Mouse (Mus musculus): Measurements from ENCODE around the gene Stat3.

The Stat3 gene

DNA sequence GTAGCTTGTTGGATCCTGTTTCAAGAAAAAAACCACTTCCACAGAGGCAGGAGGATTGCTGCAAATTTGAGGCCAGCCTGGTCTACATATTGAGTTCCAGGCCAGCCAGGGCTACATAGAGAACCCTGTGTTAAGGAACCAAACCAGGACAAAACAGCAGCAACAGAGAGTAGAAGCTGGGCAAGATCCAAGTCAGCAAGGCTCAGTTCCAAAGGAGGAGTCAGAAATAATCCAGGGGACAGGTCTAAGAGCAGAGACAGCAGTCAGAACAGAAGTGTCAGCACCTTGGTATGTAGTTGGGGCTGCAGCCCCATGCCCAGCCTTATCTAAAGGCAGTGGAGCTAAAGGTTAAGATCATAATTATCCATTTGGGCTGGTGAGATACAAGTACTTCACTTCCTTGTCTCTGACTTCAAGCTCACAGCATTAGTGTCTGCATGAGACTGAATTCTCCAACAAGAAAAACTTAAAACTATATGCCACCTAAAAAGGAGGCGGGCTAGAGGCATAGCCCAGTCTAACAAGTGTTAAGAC is 14.9 kb downstream of the Stat3 start:
- no peak for DNase-seq (ENCODE audit: low spot score in 2 of 2)

DNA sequence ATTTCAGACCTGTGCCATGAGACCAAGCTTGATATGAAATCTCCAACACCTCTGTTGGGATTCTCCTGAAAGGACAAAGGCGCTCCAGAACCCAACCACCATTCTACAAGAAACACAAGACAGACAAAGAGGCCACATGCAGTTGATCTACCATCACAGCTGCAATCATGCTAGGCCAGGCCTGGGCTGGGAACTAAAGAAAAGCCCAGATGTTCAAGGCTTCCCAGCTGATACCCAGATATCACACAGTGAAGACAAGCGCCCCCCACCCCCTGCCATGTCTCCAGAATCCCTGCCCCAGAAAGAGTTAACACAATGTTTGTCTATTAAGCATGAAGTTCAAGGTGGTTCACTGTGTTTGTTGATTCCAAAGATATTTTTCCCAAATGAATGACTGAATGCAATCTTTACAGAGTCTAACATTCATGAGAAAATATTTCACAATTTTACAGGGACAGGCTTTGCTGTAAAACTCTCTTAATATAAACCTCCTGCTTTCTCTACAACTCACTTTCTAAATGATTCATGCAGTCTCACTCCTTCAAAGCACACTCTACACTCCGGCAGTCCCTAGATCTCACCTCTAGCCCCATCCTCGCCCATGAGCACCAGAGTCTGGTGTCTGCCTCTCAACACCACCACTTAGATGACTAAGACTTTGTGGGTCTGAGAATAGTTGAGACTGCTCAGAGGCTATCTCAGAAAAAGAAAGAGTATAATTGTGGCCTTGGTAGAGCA is 18.3 kb downstream of the Stat3 start:
- DNase-seq (ENCODE audit: low spot score in 2 of 2), result no peak

DNA sequence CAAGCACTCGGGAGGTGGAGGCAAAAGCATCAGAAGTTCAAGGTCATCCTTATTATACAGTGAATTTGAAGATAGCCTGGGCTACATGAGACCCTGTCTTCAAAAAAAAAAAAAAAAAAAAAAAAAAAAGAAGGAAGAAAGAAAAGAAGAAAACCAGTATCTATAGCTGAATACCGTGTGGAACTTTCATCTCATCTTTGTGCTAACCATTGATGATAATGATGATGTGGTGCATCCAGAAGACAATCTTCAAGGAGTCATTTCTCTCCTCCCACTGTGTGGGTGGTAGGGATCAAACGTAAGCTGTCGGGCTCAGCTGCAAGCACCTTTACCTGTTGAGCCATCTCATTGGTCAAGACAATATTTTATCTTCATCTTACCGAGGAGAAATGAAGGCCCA is 21.3 kb downstream of the Stat3 start:
- no peak for DNase-seq (ENCODE audit: low spot score in 2 of 2)

DNA sequence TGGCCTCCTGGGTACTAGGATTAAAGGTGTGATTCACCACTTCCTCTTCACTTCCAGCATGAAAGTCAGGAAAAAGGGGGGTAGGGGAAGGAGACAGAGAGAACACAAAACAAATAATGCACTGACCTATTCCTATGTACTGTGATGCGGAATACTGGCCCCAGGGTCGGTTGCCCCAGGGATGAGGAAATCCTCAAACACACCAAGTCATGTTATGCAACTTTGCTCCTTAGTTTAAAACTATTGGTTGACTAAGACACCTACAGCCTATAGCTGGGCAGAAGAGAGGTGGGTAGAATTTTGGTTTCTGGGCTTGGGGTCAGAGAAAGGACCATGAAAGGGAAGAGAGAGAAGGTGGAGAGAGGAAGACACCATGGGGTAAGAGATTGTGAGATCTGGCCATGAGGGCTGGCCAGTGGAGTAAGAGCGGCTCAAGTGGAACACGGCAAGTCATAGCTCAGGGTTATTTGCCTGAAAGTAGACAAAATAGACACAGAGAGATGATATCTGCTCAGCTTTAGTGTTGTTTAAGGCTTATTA is 22.8 kb downstream of the Stat3 start:
- DNase-seq (ENCODE audit: low spot score in 2 of 2), result no peak

DNA sequence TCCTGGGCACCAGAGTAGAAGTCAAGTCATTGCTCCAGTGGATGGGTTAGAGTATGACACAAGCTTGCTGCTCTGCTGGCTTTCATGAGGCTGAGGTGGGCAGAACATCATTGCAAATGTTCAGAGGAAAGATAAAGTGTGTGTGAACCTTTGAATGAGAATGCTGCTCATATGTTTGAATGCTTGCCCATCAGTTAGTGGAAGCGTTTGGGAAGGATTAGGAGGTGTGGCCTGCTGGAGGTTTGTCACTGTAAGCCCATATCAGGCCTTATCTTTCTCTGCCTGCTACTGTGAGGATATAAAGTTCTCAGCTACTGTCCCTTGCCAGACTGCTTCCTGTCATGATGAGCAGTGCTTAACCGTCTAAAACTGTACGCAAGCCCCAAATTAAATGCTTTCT is 24.3 kb downstream of the Stat3 start:
- no peak for DNase-seq (ENCODE audit: low spot score in 2 of 2)

DNA sequence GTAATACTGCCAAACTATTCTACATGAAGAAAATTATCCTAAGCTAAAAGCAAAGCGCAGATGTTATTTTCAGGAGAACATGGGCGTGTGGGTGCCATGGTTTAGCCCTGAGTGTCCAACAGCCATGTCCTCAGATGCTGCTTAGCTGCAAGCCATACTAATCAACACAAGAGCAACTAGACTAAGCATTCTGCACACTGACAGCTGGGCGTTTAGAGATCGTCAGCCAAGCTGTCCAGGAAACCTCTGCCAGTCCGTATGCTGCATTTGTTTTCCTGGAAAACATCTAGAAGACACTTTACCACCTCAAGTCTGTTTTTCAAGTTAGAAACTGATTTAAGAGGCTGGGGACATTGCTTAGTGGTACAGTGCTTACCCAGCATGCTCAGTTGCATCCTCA is 24.9 kb downstream of the Stat3 start:
- DNase-seq (ENCODE audit: low spot score in 2 of 2), result no peak

DNA sequence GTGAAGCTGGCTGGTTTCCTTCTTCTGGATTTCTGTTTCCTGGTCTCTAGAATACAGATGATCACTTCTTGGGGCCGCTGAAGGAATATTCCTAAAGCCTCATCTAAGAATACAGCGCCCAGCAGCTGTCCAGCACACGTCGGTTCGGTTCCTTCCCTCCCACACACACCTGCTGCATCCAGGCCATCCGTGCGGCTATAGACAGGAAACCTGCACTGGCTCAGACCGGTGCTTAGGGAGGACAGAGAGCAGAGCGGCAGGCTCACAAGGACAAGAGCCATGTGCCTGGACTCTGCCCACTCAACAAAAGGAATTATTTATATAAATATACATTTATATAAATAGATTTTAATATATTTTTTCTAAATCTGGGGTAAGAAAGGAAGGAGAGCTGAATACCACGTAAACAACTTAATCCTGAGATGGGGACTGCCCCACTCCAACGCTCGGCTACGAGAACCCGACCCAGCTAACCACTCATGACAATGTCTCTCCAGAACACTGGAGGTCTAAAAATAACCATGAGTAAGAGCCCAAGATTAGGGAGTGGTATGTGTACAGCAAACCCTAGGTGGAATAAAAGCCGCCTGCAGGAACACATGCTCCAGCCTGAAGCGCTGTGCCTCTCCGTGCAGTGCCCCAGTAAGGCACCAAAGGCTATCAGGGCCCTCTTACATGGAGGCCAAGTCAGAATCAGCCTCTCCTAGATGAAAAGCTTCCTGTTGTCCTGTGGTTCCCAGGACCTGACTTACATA is 26.8 kb downstream of the Stat3 start:
- no peak for DNase-seq (ENCODE audit: low spot score in 2 of 2)

DNA sequence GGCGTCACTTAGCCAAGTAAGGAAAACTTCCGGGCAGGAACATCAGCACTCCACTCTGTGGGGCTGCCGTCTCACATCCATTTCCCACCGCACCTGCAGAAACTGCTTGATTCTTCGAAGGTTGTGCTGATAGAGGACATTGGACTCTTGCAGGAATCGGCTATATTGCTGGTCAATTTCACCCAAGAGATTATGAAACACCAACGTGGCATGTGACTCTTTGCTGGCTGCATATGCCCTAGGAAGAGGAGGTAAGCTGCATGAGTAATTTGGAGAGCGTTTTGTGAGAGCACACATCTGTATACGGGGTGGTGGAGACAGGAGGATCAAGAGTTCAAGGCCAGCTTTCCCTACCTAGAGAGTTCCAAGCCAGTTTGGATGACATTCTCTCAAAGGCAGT is 30.8 kb downstream of the Stat3 start:
- no peak for DNase-seq (ENCODE audit: low spot score in 2 of 2)

DNA sequence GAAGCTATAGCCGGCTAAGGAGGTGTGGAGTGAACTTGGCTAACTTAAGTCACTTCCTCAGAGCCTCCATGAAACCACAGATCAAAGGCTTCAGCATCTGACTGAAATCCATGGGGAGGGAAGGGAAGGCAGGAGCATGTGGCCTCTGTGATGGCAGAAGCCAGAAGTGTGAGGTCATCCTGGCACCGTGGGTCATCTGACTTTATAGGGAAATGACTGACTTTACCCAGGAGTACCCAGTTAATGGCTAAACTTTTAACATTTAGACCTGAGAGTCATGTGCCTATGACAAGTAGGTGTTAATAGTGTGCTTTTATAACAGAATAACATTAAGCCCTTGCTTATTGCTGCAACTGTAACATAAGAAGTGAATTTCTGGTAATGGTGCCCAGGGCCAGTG is 31.2 kb downstream of the Stat3 start:
- no peak for DNase-seq (ENCODE audit: low spot score in 2 of 2)

DNA sequence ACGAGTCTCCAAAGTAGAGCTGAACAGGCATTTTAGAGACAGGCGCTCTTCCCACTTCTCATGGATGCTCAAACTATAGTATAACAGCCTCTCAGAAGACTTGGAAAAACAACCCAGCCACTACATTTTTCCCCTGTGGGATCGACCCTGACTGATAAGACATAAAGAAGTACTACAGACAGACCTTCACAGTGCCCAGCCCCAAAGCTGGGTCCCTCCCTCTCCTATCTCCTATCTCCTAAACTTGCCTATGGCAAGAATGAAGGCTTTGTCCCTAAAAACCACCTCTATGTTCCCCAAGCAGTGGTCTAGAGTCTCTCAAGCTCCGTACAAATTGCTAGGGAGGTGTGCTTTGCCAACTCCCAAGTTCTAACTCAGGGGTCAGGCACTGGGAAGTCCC is 32.5 kb downstream of the Stat3 start:
- no peak for DNase-seq (ENCODE audit: low spot score in 2 of 2)

DNA sequence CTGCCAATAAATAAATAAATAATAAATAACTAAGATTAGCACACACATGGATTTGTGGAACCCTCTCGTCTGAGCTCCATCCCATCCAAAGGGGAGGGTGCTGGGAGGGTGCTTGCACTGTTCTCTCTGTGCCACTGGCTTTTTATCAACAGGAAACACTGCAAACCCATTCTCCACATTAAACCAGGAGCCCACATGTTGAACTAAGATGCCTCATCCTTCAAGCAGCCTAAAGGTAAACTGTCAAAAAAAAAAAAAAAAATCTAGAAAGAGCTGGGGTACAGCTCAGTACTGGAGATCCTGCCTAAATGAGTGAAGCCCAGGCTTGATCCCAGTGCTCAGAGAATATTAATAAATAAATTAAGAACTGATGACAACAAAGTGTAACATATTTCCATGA is 33.4 kb downstream of the Stat3 start:
- no peak for DNase-seq (ENCODE audit: low spot score in 2 of 2)

DNA sequence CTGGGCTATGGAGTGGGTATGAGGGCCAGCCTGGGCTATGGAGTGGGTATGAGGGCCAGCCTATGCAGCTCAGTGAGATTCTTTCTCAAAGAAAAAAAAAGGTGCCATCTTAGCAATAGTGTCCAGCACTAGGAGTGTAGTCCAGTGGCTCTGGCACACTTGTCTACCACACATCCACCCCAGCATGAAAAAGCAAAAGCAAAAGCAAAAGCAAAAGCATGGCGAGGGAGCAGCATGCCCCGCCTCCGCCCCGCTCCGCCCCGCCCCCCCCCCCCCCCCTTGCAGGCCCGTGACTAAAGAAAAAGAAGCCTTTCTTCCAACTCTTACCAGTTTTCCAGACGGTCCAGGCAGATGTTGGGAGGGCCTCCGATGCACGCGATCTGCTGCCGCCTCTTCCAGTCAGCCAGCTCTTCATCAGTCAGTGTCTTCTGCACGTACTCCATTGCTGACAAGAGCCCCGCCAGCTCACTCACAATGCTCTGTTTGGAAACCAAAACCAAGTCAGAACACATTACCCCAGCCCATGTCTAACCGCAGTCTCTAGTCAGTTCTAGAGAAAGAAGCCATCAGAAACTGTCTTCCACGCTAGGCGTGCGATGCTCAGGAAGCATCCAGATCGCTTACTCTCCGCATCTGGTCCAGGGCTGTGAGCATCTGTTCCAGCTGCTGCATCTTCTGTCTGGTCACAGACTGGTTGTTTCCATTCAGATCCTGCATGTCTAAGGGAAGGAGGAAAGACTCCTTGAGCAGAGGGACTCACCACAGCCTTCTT is 34.6 kb downstream of the Stat3 start:
- no peak for DNase-seq (ENCODE audit: low spot score in 2 of 2)

DNA sequence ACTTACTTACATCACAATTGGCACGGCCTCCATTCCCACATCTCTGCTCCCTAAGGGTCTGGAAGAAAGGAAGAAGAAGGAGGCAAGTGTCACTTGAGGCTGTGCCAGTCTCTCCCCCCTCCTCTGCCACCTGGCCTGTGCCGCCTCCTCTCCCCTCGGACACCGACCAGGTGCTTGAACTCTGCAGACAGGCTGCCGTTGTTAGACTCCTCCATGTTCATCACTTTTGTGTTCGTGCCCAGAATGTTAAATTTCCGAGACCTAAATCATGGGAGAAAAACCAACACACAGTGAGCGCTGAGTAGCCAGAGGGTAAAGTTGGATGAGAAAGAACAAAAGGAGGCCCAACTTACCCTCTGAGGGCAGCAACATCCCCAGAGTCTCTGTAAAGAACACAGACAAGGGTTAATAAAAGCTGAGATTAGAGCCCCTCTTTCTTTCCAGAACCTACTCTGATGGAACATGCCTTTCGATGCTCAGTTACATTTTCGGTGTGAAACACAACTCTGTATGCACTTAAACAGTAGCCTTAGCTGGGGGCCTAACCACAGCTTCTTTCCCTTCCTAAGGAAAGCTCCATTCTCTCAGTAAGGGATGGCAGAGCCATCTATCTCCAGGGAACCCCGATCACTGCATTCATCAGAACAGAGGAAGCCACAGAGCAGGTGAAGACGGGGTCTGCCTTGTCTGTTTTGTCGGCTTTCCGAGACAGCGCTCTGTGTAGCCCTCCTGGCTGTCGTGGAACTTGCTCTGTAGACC is 40.7 kb downstream of the Stat3 start:
- DNase-seq (ENCODE audit: low spot score in 2 of 2), result no peak

DNA sequence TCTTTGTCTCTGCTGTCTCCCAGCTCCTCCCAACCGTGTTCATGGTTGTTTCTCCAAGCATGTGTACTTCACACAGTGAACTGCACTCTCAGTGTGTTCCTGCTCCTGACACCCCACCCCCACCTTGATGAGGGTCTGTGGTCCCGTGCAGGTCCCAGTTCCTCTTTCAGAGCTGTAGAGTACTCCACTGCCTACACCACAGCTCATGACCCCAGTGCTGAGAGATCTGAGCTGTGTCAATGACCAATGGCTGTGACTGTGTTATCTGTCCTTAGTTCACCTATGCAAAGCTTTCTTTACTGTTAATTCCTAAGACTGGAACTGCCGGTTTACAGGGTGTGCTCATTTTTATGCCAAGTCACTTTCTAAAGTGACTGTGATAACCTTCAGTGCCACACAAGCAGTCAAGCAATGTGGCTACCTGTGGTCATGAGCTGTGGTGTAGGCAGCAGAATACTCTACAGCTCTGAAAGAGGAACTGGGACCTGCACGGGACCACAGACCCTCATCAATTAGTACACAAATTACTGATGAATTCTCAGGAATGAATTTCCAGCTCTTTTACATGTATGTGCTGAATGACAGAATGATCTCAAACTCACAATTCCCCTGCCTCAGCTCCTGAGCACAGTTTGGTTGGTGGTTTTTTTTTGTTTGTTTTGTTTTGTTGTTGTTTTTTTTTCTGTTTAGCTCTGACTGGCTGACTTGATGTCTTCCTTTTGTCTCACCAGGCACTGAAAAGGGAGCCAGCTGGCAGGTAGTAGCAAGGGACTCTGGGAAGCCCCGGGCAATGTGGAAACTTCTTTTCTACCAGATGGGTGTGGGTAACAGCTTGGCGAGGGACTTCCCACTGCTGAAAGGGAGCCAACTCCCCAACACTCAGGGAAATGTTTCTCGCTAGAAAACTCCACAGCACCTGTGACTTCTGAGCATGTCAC is 41.8 kb downstream of the Stat3 start:
- no peak for DNase-seq (ENCODE audit: low spot score in 2 of 2)

DNA sequence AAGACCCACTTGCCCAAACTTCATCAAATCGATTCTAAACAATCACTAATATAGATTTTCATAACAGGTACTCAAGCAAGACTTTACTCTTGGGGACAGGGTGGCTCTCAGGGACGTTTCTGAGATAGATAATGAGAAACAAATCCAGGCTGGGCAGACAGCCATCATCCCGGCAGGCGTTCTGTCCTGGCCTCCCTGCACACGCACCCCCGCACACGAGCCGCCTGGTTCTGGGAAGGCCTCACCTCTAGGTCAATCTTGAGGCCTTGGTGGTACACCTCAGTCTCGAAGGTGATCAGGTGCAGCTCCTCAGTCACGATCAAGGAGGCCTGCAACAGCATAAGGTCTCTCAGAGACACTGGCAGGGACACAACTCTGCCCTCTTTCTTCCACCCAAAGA is 43.3 kb downstream of the Stat3 start:
- no peak for DNase-seq (ENCODE audit: low spot score in 2 of 2)

DNA sequence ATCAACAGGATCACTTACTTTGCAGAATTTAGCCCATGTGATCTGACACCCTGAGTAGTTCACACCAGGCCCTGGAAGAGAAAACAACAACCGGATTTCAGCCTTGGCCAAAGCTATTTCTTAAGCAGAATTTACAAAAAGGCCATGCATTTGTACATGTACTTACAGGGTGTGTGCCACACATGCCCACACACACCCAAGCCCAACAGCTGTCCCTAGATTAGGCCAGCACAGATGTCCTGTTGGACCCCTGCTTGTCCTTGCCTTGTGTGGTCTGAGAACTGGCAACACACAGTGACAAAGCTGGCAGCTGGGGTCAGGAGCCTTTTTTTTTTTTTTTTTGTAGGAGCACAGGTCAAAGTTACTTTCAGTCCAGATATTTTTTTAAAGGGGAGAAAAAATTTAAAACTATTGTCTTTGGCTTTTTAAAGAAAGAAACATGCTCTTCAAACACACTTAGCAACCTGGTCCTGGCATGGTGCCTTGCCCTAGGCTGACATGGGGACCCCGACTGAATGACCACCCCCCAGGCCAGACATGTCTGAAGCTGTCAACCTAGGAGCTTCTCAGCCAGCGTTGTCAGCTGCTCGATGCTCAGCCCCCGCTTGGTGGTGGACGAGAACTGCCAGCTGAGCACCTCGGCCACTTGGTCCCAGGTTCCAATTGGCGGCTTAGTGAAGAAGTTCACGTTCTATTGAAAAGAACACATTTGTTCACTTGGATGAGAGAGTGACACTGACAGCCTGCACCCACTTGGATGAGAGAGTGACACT is 45.0 kb downstream of the Stat3 start:
- no peak for DNase-seq (ENCODE audit: low spot score in 2 of 2)

DNA sequence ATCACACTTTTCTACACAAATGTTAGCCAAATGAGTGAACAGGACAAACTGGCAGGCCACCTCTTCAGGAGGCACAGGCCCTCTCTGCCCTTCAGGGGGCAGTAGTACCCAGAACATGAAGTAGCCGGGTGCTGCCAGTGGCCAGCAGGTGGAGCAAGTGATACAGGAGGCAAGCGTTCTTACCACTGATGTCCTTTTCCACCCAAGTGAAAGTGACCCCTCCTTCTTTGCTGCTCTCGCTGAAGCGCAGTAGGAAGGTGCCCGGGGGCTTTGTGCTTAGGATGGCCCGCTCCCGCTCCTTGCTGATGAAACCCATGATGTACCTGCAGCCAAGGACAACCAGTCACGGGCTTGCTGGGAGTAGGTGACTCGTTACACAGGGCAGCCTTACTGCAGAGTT is 45.9 kb downstream of the Stat3 start:
- peak; percentile 84 to 91 for DNase-seq (ENCODE audit: low spot score in 2 of 2)

DNA sequence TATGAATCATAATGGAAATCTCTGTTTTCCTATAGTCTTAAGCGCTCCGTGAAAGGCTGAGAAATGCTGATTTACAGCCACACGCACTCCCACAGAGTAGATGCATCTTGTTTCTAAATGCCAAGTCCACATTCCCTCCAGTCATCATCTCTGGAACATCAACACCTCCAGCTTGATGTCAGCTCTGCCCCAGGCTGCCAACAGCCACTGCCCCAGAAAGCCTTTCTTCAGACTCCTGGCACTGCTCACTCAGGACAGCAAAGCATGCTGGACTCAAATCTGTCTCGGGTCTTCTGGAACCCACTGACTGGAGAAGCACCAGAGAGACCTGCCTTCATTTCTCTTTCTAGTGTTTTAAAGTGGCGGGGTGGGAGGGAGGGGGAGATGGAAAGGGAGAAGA is 46.9 kb downstream of the Stat3 start:
- DNase-seq (ENCODE audit: low spot score in 2 of 2), result no peak

DNA sequence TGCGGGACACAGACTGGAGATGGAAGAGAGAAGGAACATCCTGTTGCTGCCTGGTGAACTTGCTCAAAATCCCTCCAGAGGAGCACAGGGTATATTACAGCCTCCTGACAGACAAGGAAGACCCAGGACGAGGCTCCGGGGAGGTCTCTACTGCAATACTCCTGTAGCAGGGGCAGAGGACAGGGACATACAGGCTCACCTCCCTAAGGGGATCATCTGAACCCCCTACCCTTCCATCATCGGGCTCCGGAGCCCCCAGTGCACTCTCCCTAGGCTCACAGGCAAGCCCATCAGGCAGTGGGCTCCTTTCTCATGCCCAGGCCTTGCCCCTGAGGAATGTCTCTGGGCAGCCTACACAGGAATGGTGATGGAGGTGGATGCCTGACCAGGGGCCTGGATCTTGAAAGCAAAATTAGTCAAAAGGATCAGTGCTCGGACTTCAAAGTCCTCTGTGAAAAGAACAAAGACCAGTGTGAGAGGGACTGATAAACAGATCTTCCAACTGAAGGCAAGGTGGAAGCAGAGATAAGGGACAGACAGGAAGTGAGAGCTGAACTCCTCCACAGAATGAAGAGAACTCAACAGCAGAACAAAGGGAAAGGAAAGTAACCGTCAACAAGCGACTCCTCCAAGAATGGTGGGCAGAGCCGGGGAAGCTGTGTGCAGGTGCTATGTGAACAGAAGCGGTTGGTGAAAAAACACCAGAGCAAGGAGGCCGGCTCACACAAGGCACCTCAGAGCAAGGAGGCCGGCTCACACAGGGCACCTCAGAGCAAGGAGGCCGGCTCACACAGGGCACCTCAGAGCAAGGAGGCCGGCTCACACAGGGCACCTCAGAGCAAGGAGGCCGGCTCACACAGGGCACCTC is 47.9 kb downstream of the Stat3 start:
- DNase-seq (ENCODE audit: low spot score in 2 of 2), result no peak
